Mouse (Mus musculus) retina, embryonic 14.5 days (tissue): ENCODE measurements around the gene Btbd2.

ENCODE experiments used
- DNase-seq: peaks from one replicate; pipeline ENCODE4 v3.0.0-alpha.2; 2015; ENCODE audit warnings: low spot score

Btbd2 gene

GRCm38 (mm10) chr10:80635345-80635744, 21.5 kb downstream of the Btbd2 start:
- no peak for DNase-seq

GRCm38 (mm10) chr10:80628925-80629324, 27.9 kb downstream of the Btbd2 start:
- DNase-seq: no peak

GRCm38 (mm10) chr10:80627685-80628084, 29.2 kb downstream of the Btbd2 start:
- DNase-seq: peak; percentile 58

- no peak for DNase-seq
Observed at GRCm38 (mm10) chr10:80625764-80626163, 31.1 kb downstream of the Btbd2 start.

GRCm38 (mm10) chr10:80623457-80624191, 33.2 kb downstream of the Btbd2 start:
- peak; percentile 55 for DNase-seq

- peak; percentile 21 for DNase-seq
Observed at GRCm38 (mm10) chr10:80622661-80623456, 34.0 kb downstream of the Btbd2 start, which contains the start of gene Csnk1g2. Gene Csnk1g2 (plus strand): TSS chr10:80622838.

GRCm38 (mm10) chr10:80621940-80622660, 34.8 kb downstream of the Btbd2 start:
- DNase-seq: peak; percentile 100

GRCm38 (mm10) chr10:80621690-80621939, 35.3 kb downstream of the Btbd2 start:
- DNase-seq: no peak

GRCm38 (mm10) chr10:80620796-80621689, 35.8 kb downstream of the Btbd2 start:
- DNase-seq: no peak

- DNase-seq: no peak
Observed at GRCm38 (mm10) chr10:80620365-80620764, 36.5 kb downstream of the Btbd2 start.

GRCm38 (mm10) chr10:80619465-80620244, 37.2 kb downstream of the Btbd2 start:
- DNase-seq: no peak

GRCm38 (mm10) chr10:80618181-80618580, 38.7 kb downstream of the Btbd2 start:
- DNase-seq: no peak

- no peak for DNase-seq
Observed at GRCm38 (mm10) chr10:80614351-80614750, 42.5 kb downstream of the Btbd2 start.

GRCm38 (mm10) chr10:80613821-80614220, 43.0 kb downstream of the Btbd2 start:
- DNase-seq: no peak

GRCm38 (mm10) chr10:80611905-80612304, 45.0 kb downstream of the Btbd2 start:
- DNase-seq: no peak

- DNase-seq: peak; percentile 81
Observed at GRCm38 (mm10) chr10:80611024-80611423, 45.8 kb downstream of the Btbd2 start.

- no peak for DNase-seq
Observed at GRCm38 (mm10) chr10:80610116-80610785, 46.6 kb downstream of the Btbd2 start.

- no peak for DNase-seq
Observed at GRCm38 (mm10) chr10:80609269-80609924, 47.5 kb downstream of the Btbd2 start.

GRCm38 (mm10) chr10:80608435-80608834, 48.4 kb downstream of the Btbd2 start:
- no peak for DNase-seq
